26 mouse cellular contexts compared by ENCODE assay signal in genomic region chr13:41521296-41521695, GRCm38 (mm10). TPM values are rescaled to one million over a fixed set of nuclear protein-coding genes. Genes with fewer than 3 reads are reported as not detected.
DNase-seq lines count a peak whose midpoint lies in the region; ATAC-seq and TF ChIP-seq lines count a peak whose summit lies in the region.
"Had no signal": no experiment of that assay in that cellular context is flagged by ENCODE, and none has a peak within 500 bp of the region (broad histone marks: within the 10 kb centered on the region; RNA-seq: fewer than 3 reads in every experiment).

No protein-coding gene starts in this region.

- H3K36me3 ChIP-seq in liver, adult 2 months (ENCODE audit: control insufficient read depth, insufficient read depth, low read length), result no peaks in the 10 kb centered on the region
- no peaks in the 10 kb centered on the region for H3K36me3 ChIP-seq in liver, postnatal 0 days (replicated peaks; ENCODE audit: insufficient read depth, low read length)
- H3K36me3 ChIP-seq in small intestine, adult 2 months (ENCODE audit: control insufficient read depth, insufficient read depth, low read length), result no peaks in the 10 kb centered on the region
- no peaks in the 10 kb centered on the region for H3K36me3 ChIP-seq in forebrain, embryonic 12.5 days (replicated peaks)
- H3K36me3 ChIP-seq: heart, embryonic 12.5 days; hindbrain, embryonic 15.5 days; limb, embryonic 12.5 days; midbrain, embryonic 15.5 days had no signal

- TF ChIP-seq EP300 in liver, postnatal 0 days (IDR thresholded peaks at IDR 0.05; ENCODE audit: low read depth), result no peak

- no peak overlapping the region for H3K4me3 ChIP-seq in liver, adult 2 months (ENCODE audit: insufficient read depth, low read depth, low read length)
- H3K4me3 ChIP-seq in liver, postnatal 0 days (ENCODE audit: low read depth, low read length), result no peak overlapping the region
- no peak overlapping the region for H3K4me3 ChIP-seq in embryonic fibroblast, embryonic 13.5 days (ENCODE audit: insufficient read depth, low read length)
- H3K4me3 ChIP-seq in small intestine, adult 2 months (ENCODE audit: low read depth, low read length), result no peak overlapping the region
- no peak overlapping the region for H3K4me3 ChIP-seq in forebrain, embryonic 12.5 days (replicated peaks)
- H3K4me3 ChIP-seq: forebrain, embryonic 13.5 days; heart, embryonic 12.5 days; hindbrain, embryonic 15.5 days; layer of hippocampus, adult 2 months; left cerebral cortex, adult 2 months; limb, embryonic 12.5 days; midbrain, embryonic 15.5 days had no signal

- H3K79me2 ChIP-seq in liver, adult 2 months (ENCODE audit: control insufficient read depth, insufficient read depth, low read length), result no peaks in the 10 kb centered on the region

- H3K4me1 ChIP-seq in liver, adult 2 months (ENCODE audit: control insufficient read depth, insufficient read depth, low read length), result no peaks in the 10 kb centered on the region
- peaks cover 4% of the 10 kb centered on the region; the same call in 1 of the 2 replicates for H3K4me1 ChIP-seq in liver, postnatal 0 days (ENCODE audit: insufficient read depth)
- peaks cover 7% of the 10 kb centered on the region for H3K4me1 ChIP-seq in embryonic fibroblast, embryonic 13.5 days (ENCODE audit: control insufficient read depth, insufficient read depth, low read length)
- no peaks in the 10 kb centered on the region for H3K4me1 ChIP-seq in small intestine, adult 2 months (ENCODE audit: control insufficient read depth, insufficient read depth, insufficient read length, low read length)
- no peaks in the 10 kb centered on the region for H3K4me1 ChIP-seq in forebrain, embryonic 12.5 days
- H3K4me1 ChIP-seq: forebrain, embryonic 13.5 days; hindbrain, embryonic 15.5 days; limb, embryonic 12.5 days; midbrain, embryonic 15.5 days had no signal

- H3K27me3 ChIP-seq in liver, adult 2 months (ENCODE audit: control insufficient read depth, insufficient read depth, low read length), result no peaks in the 10 kb centered on the region
- no peaks in the 10 kb centered on the region for H3K27me3 ChIP-seq in liver, postnatal 0 days (ENCODE audit: insufficient read depth, low read length)
- no peaks in the 10 kb centered on the region for H3K27me3 ChIP-seq in small intestine, adult 2 months (ENCODE audit: control insufficient read depth, insufficient read depth, low read length)
- H3K27me3 ChIP-seq in forebrain, embryonic 12.5 days, result no peaks in the 10 kb centered on the region
- H3K27me3 ChIP-seq: forebrain, embryonic 13.5 days; heart, embryonic 12.5 days; hindbrain, embryonic 15.5 days; limb, embryonic 12.5 days; midbrain, embryonic 15.5 days had no signal

- no peak for TF ChIP-seq POLR2A in liver, adult 2 months (IDR thresholded peaks at IDR 0.05; ENCODE audit: extremely low read depth, insufficient read depth, low read length)
- no peak for TF ChIP-seq POLR2A in embryonic fibroblast, embryonic 13.5 days (IDR thresholded peaks at IDR 0.05; ENCODE audit: low read depth, low read length)
- no peak for TF ChIP-seq POLR2A in small intestine, adult 2 months (IDR thresholded peaks at IDR 0.05; ENCODE audit: low read depth, low read length)

- DNase-seq in liver, adult 2 months (ENCODE audit: extremely low read depth, low read depth, low spot score), result peak; percentile 16
- no peak for DNase-seq in liver, postnatal 0 days
- peak; percentile 31 for DNase-seq in A20 (ENCODE audit: low read depth, low spot score)
- no peak for DNase-seq in heart, postnatal 14 days
- DNase-seq: adrenal gland, adult 8-10 months; cerebellum, adult 8-10 months; gastrocnemius, postnatal 14 days; heart, adult 11 months; kidney, adult 18-20 months; kidney, postnatal 36 days; right cerebral cortex, postnatal 25 days; spleen, adult 18-20 months; thymus, postnatal 4 days had no signal

- intact Hi-C loops in heart, postnatal 14 days (cut with DNase I), result no loop called here

- 87% methylated on average over 4 of the region's 4 CpGs for WGBS in liver, adult 2 months
- 73% methylated on average over 4 of the region's 4 CpGs for WGBS in liver, postnatal 0 days (ENCODE audit: insufficient replicate concordance)
- WGBS in small intestine, adult 2 months, result 86% methylated on average over 4 of the region's 4 CpGs
- 80% methylated on average over 4 of the region's 4 CpGs for WGBS in forebrain, embryonic 12.5 days

- H3K27ac ChIP-seq in liver, adult 2 months (replicated peaks; ENCODE audit: insufficient read depth, low read depth, low read length), result no peak overlapping the region
- no peak overlapping the region for H3K27ac ChIP-seq in liver, postnatal 0 days (ENCODE audit: low read depth)
- peak overlapping the region; percentile 70; the same call in 1 of the 2 replicates for H3K27ac ChIP-seq in embryonic fibroblast, embryonic 13.5 days (ENCODE audit: insufficient read depth, low read length)
- peak overlapping the region; percentile 49; the same call in 1 of the 2 replicates for H3K27ac ChIP-seq in small intestine, adult 2 months (ENCODE audit: insufficient read depth, low read depth, low read length)
- H3K27ac ChIP-seq in forebrain, embryonic 12.5 days, result no peak overlapping the region
- H3K27ac ChIP-seq: forebrain, embryonic 13.5 days; hindbrain, embryonic 15.5 days; layer of hippocampus, adult 2 months; left cerebral cortex, adult 2 months; limb, embryonic 12.5 days; midbrain, embryonic 15.5 days had no signal

- H3K9me3 ChIP-seq in liver, postnatal 0 days (ENCODE audit: low read length), result no peaks in the 10 kb centered on the region
- H3K9me3 ChIP-seq in forebrain, embryonic 12.5 days, result no peaks in the 10 kb centered on the region
- H3K9me3 ChIP-seq: forebrain, embryonic 13.5 days; heart, embryonic 12.5 days; hindbrain, embryonic 15.5 days; limb, embryonic 12.5 days; midbrain, embryonic 15.5 days had no signal

- no peak overlapping the region for H3K9ac ChIP-seq in liver, adult 2 months (ENCODE audit: low read depth, low read length)
- no peak overlapping the region for H3K9ac ChIP-seq in liver, postnatal 0 days (replicated peaks)
- no peak overlapping the region for H3K9ac ChIP-seq in forebrain, embryonic 12.5 days
- H3K9ac ChIP-seq: forebrain, embryonic 13.5 days; heart, embryonic 12.5 days; hindbrain, embryonic 15.5 days; limb, embryonic 12.5 days; midbrain, embryonic 15.5 days had no signal

- no peak for TF ChIP-seq CTCF in liver, adult 2 months (IDR thresholded peaks at IDR 0.05; ENCODE audit: low read depth, low read length)
- no peak for TF ChIP-seq CTCF in liver, postnatal 0 days (IDR thresholded peaks at IDR 0.05; ENCODE audit: low read depth)
- no peak for TF ChIP-seq CTCF in embryonic fibroblast, embryonic 13.5 days (IDR thresholded peaks at IDR 0.05; ENCODE audit: borderline replicate concordance, insufficient read depth, low read length)
- no peak for TF ChIP-seq CTCF in small intestine, adult 2 months (IDR thresholded peaks at IDR 0.05; ENCODE audit: extremely low read depth, insufficient read length, insufficient replicate concordance, low read depth, low read length)

- no peak overlapping the region for H3K4me2 ChIP-seq in liver, postnatal 0 days (ENCODE audit: low read depth, low read length)
- H3K4me2 ChIP-seq in forebrain, embryonic 12.5 days, result no peak overlapping the region
- H3K4me2 ChIP-seq: forebrain, embryonic 13.5 days; heart, embryonic 12.5 days; hindbrain, embryonic 15.5 days; limb, embryonic 12.5 days; liver, embryonic 11.5 days; midbrain, embryonic 15.5 days had no signal

- no peak for ATAC-seq in liver, postnatal 0 days
- no peak for ATAC-seq in forebrain, embryonic 12.5 days (ENCODE audit: low FRiP score)
- ATAC-seq: activated CD4-positive, CD25-positive, alpha-beta regulatory T cell, adult 4 months; forebrain, embryonic 13.5 days; inflammation-experienced regulatory T-cells, adult 6 months; midbrain, embryonic 15.5 days had no signal

RNA-seq across cellular contexts. Expression of gene Nedd9, which starts 34.1 kb away (rescaled TPM):
- 3.3 and 4.2 TPM in 2 replicates for total RNA-seq in liver, adult 2 months (2014; rRNA removed)
- 1.3 and 2.5 TPM in 2 replicates for polyA plus RNA-seq in liver, adult 2 months (2012; rRNA removed)
- 6.8 and 6.9 TPM in 2 replicates for polyA plus RNA-seq in liver, postnatal 0 days (2015; fragmentation: Nextera tagmentation; extraction: Ambion mirVana)
- polyA plus RNA-seq in embryonic fibroblast, embryonic 13.5 days (2011; ENCODE audit: insufficient read length, low read depth, missing spikeins), result 51.7 and 65.6 TPM in 2 replicates
- polyA plus RNA-seq in small intestine, adult 2 months (2012; rRNA removed), result 6.4 and 18.1 TPM in 2 replicates
- 10 to 100 TPM; 29.3 to 35.2 TPM for total RNA-seq in heart, postnatal 14 days (2021)
- polyA plus RNA-seq in forebrain, embryonic 12.5 days (2016; fragmentation: Nextera tagmentation; extraction: Ambion mirVana), result 18.9 and 20.4 TPM in 2 replicates

Comparison
In these comparisons a context has a peak if more than half of its experiments do, and no peak if none do; other contexts are left out.
1. DNase-seq: peak in liver, adult 2 months (single experiment) and A20 (single experiment); none in liver, postnatal 0 days (single experiment) and heart, postnatal 14 days (0 of 2).
2. H3K27ac ChIP-seq: peak in embryonic fibroblast, embryonic 13.5 days (single experiment) and small intestine, adult 2 months (single experiment); none in liver, adult 2 months (single experiment), liver, postnatal 0 days (single experiment) and forebrain, embryonic 12.5 days (single experiment).